Mouse (Mus musculus) lung, adult 2 months (tissue): ENCODE data around the gene Zdhhc21.

Source experiments
- CTCF ChIP-seq: fragments of 200-500 bp; IDR thresholded peaks from 2 replicates; pipeline ENCODE4 v1.5.1; 2011; ENCODE audit warnings: mild to moderate bottlenecking, low read length, control low read depth; ENCODE audit not compliant: insufficient read depth
- POLR2A ChIP-seq: fragments of 200-500 bp; IDR thresholded peaks from 2 replicates; pipeline ENCODE4 v1.6.1; 2011; ENCODE audit warnings: low read depth, mild to moderate bottlenecking, control low read depth, low read length, borderline replicate concordance; ENCODE audit errors: extremely low read depth

- TF ChIP-seq CTCF (no peak), POLR2A (no peak)
Measured at GRCm38 (mm10) chr4:82872121-82872520, 12.4 kb upstream of the Zdhhc21 start.
